Mouse (Mus musculus) heart, adult 2 months (tissue): ENCODE data around the gene Rcvrn. TPM values are rescaled to one million over a fixed set of nuclear protein-coding genes. Genes with fewer than 3 reads are reported as not detected.

Experiments
- DNase-seq, 2 experiments: peaks; one replicate each; pipeline ENCODE4 v3.0.0; 2021
- H3K27ac ChIP-seq: fragments of 200-600 bp; 2 replicates; pipeline ENCODE4 v1.8.1; 2022
- H3K27me3 ChIP-seq: fragments of 200-500 bp; 2 replicates; pipeline ENCODE4 v1.6.1; 2012; ENCODE audit warnings: mild to moderate bottlenecking, low read length, inconsistent platforms, mixed read lengths; ENCODE audit not compliant: control insufficient read depth, insufficient read depth
- H3K36me3 ChIP-seq: fragments of 200-500 bp; 2 replicates; pipeline ENCODE4 v1.6.1; 2012; ENCODE audit warnings: low read length, inconsistent platforms; ENCODE audit not compliant: control insufficient read depth, insufficient read depth
- H3K4me1 ChIP-seq: fragments of 200-500 bp; 2 replicates; pipeline ENCODE4 v1.6.1; 2011; ENCODE audit warnings: low read length; ENCODE audit not compliant: control insufficient read depth, insufficient read depth
- H3K4me3 ChIP-seq: fragments of 200-600 bp; 2 replicates; pipeline ENCODE4 v1.8.1; 2022
- H3K79me2 ChIP-seq: fragments of 200-500 bp; replicated peaks from 2 replicates; pipeline ENCODE4 v1.6.1; 2012; ENCODE audit warnings: mild to moderate bottlenecking, inconsistent platforms, low read length, moderate library complexity, mixed read lengths; ENCODE audit not compliant: control insufficient read depth, insufficient read depth
- H3K9ac ChIP-seq: fragments of 200-500 bp; 2 replicates; pipeline ENCODE4 v1.6.1; 2012; ENCODE audit warnings: low read depth, mild to moderate bottlenecking, control low read depth, inconsistent platforms, low read length, mixed read lengths
- CTCF ChIP-seq: fragments of 200-600 bp; IDR thresholded peaks from 2 replicates; pipeline ENCODE4 v1.8.1; 2022; ENCODE audit warnings: antibody characterized with exemption, mild to moderate bottlenecking, moderate library complexity
- EP300 ChIP-seq: fragments of 200-500 bp; IDR thresholded peaks from 2 replicates; pipeline ENCODE4 v1.6.1; 2011; ENCODE audit warnings: low read depth, low read length, control low read depth; ENCODE audit not compliant: insufficient read depth
- POLR2A ChIP-seq: fragments of 200-500 bp; IDR thresholded peaks from 2 replicates; pipeline ENCODE4 v1.6.1; 2011; ENCODE audit warnings: mild to moderate bottlenecking, low read depth, low read length, control low read depth; ENCODE audit not compliant: insufficient read depth
- WGBS: fragments of 180-500 bp; shearing (Covaris S2); methylation state at CpG from one replicate; pipeline ENCODE4 v1.1.7; 2018; 5-methylcytosine and 5-hydroxymethylcytosine counted together
- intact Hi-C: fragments of 180-260 bp; cut with DNase I; formaldehyde crosslinking; loops from one replicate; pipeline ENCODE4 v1.15.1; 2025
- long read RNA-seq: library from polyadenylated mRNA; stranded (forward); transcript quantifications from one replicate; pipeline ENCODE4 v2.0.0, GENCODE M21; 2021
- polyA plus RNA-seq: library from polyadenylated mRNA; depleted of rRNA; stranded (reverse); fragments of >200 nt; gene quantifications from 2 replicates; pipeline ENCODE4 v1.2.3, GENCODE M21; 2012; rRNA removed
- total RNA-seq, 2 experiments: library from RNA; stranded (reverse); gene quantifications; 2 replicates each; pipeline ENCODE4 v1.2.3; 2021

Gene Rcvrn
- total RNA-seq, result not detected
- not detected in 2 replicates for polyA plus RNA-seq
- long read RNA-seq, result 0 reads

GRCm38 (mm10) chr11:67694703-67695376, at the start of gene Rcvrn:
Rcvrn (plus strand) TSS chr11:67695326.
- H3K36me3 ChIP-seq, result no peaks in the 10 kb centered on the region
- no peak within 1 kb of the TSS for H3K4me3 ChIP-seq
- WGBS, result 70% methylated on average over 7 of the region's 7 CpGs
- TF ChIP-seq CTCF (no peak), POLR2A (no peak), EP300 (no peak)
- H3K79me2 ChIP-seq, result no peaks in the 10 kb centered on the region
- intact Hi-C loops, result no loop called here
- no peak for DNase-seq
- no peaks in the 10 kb centered on the region for H3K4me1 ChIP-seq
- no peak within 1 kb of the TSS for H3K9ac ChIP-seq
- H3K27me3 ChIP-seq, result no peaks in the 10 kb centered on the region
- no peak within 1 kb of the TSS for H3K27ac ChIP-seq

- no peaks in the 10 kb centered on the region for H3K4me1 ChIP-seq
- peak; percentile 70 to 83 for DNase-seq
- TF ChIP-seq EP300 (0 out of 2 replicates have a peak, but pooled peaks have one; percentile 57), POLR2A (no peak), CTCF (peak; percentile 97)
- H3K36me3 ChIP-seq, result no peaks in the 10 kb centered on the region
- no peak overlapping the region for H3K4me3 ChIP-seq
- no peak overlapping the region for H3K9ac ChIP-seq
- H3K79me2 ChIP-seq, result no peaks in the 10 kb centered on the region
- no peaks in the 10 kb centered on the region for H3K27me3 ChIP-seq
- 24% methylated on average over 5 of the region's 5 CpGs for WGBS
- intact Hi-C loops, result loop anchor here (2.0 to 5.0 kb wide), 4 partner anchors 130 to 537 kb away; no protein-coding TSS in a partner anchor
- no peak overlapping the region for H3K27ac ChIP-seq
Measured at GRCm38 (mm10) chr11:67647745-67648144, 47.4 kb upstream of the Rcvrn start.

DNA sequence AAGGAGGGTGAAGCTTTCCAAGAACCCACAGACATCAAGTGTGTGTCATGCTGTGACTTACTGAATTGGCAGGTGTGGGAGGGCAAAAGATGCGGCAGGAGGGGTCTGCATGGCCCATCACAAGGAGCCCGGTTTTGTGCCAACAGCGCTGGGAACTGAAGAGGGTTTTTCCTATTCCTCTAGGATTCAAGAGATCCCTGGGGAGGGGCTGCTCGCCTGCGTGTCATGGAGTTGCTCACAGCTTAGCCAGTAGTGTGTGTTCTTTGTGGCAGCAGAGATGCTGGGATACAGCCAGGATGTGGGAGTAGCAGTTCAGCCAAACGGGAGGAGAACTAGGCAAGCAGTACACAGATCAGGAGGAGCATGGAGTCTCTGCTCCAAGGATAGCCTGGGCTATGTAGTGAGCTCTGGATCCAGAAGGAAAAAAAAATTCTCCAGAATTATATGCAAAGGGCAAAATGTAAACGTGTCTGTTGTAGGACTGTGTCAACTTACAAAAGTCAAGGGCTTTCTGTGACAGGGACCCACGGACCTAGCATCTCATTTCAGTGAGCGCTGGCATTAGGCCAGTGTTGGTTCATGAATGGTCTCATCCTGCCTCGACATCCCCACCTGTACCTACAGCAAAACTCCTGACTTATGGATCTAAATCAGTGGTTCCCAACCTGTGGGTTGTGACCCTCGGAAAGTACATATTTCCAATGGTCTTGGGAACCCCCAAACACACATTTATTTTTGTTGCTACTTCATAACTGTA, 46.3 kb upstream of the Rcvrn start:
- peak; percentile 32 for DNase-seq
- no peak overlapping the region for H3K9ac ChIP-seq
- 61% methylated on average over 11 of the region's 11 CpGs for WGBS

DNA sequence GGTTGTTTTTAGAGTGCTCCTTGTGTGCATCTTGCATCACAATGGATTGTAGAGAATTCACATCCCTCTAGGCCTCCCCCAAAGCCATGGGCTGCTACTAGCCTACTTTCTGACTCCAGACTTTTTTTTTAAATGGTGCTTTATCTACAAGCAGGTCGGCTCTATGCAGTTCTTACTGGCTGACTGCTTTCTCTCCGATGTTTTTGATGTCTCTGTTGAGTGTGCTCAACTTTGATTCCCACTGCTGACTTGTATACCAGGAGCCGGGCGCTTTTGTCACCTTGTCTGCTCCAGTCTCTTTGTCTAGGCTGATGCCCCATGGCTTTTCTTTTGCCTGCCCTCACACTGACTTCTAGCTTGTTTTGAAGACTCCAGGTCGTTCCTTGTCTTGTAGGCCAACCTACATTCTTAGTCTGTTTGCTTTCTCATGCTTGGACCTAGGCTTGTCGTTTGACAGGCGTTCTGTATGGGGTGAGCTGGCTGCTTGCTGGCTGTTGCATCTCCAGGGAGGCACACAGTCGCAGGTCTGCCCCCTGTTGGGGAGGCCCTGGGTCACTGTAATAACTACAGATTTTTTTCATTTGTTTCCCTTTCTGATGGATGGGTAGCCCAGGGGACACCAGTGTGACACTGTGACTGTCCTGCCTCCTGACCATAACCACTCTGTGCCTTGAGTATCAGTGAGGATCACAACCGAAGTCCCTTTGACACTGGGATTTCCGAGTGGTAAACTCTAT, 45.0 kb upstream of the Rcvrn start:
- Histone ChIP-seq H3K36me3 (no peaks in the 10 kb centered on the region), H3K79me2 (no peaks in the 10 kb centered on the region), H3K4me1 (no peaks in the 10 kb centered on the region), H3K27me3 (no peaks in the 10 kb centered on the region), H3K27ac (no peak overlapping the region), H3K9ac (no peak overlapping the region), H3K4me3 (no peak overlapping the region)
- TF ChIP-seq CTCF, result peak; percentile 23; the same call in 1 of the 2 replicates
- no peak for TF ChIP-seq EP300
- no peak for TF ChIP-seq POLR2A
- no peak for DNase-seq
- 64% methylated on average over 10 of the region's 10 CpGs for whole genome bisulfite sequencing
- intact Hi-C loops, result loop anchor here (5.0 kb wide), 1 partner anchor 133 kb away; no protein-coding TSS in a partner anchor

More for the DNA sequence above, 46.3 kb upstream of the Rcvrn start:
- Histone ChIP-seq H3K4me3 (no peak overlapping the region), H3K36me3 (no peaks in the 10 kb centered on the region), H3K79me2 (no peaks in the 10 kb centered on the region), H3K27ac (no peak overlapping the region), H3K4me1 (no peaks in the 10 kb centered on the region), H3K27me3 (no peaks in the 10 kb centered on the region)
- TF ChIP-seq CTCF, result no peak
- intact Hi-C loops, result loop anchor here (5.0 kb wide), 1 partner anchor 132 kb away; no protein-coding TSS in a partner anchor

DNA sequence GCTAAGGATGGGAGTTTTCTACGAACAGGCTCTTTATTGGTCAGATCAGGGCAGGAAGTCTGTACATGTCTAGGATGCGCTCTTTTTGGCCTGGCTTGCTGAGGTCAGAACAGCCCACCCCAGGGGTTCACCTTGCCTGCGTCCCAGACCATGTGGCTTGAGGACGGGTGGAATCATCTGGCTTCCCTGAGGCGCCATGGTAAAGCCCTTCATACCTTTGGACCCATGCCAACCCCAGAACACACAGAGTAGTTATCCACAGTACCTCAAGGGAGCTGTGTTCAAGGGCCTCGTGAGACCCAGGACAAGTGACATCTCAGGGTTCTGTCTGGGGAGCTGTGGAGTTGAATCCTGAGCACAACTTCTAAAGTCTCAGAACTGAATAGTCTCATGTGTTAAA, 43.4 kb upstream of the Rcvrn start:
- H3K4me3 ChIP-seq, result no peak overlapping the region
- intact Hi-C loops, result no loop called here
- H3K79me2 ChIP-seq, result no peaks in the 10 kb centered on the region
- H3K9ac ChIP-seq, result no peak overlapping the region
- H3K36me3 ChIP-seq, result no peaks in the 10 kb centered on the region
- 58% methylated on average over 6 of the region's 6 CpGs for WGBS
- no peaks in the 10 kb centered on the region for H3K27me3 ChIP-seq
- no peak overlapping the region for H3K27ac ChIP-seq
- no peak for DNase-seq
- H3K4me1 ChIP-seq, result no peaks in the 10 kb centered on the region
- TF ChIP-seq POLR2A (no peak), CTCF (no peak), EP300 (no peak)
